ENCODE assay signal across 9 mouse cellular contexts in the genomic region with DNA sequence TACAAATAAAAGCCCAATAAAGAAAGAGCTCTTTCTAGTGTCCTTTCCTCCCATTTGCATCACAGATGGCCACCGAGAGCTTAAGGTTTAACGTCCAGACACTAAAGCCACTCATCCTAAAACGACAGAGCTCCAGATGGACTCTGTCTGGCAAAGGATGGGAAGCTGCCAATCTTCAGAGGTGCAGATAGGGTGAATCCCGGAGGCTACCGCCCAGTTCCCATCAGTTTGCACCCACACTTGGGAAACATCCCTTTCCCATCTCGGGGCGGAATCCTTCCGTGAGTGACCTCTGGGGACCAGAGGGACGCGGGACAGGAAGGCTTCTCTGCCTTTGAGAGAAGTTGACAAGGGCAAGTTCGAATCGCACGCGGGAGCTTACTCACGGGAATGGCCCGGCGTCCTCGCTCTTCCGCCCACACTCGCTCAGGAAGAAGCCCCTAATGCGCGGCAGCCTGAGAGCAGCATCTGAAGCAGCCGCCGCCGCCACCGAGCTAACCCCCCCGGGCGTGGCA. TPM values are rescaled to one million over a fixed set of nuclear protein-coding genes. Genes with fewer than 3 reads are reported as not detected.
DNase-seq lines count a peak whose midpoint lies in the region; ATAC-seq and TF ChIP-seq lines count a peak whose summit lies in the region.
"Had no signal": no experiment of that assay in that cellular context is flagged by ENCODE, and none has a peak within 500 bp of the region (broad histone marks: within the 10 kb centered on the region; RNA-seq: fewer than 3 reads in every experiment).

No protein-coding gene starts in this region.

- DNase-seq in heart, adult 8-10 months (ENCODE audit: low spot score): no peak
- no peak for DNase-seq in ES-E14 (ENCODE audit: low read depth, low spot score)
- no peak for DNase-seq in liver, postnatal 0 days
- no peak for DNase-seq in urinary bladder, postnatal 14 days (ENCODE audit: low spot score)
- no peak for DNase-seq in right cerebral cortex, adult 2 months (ENCODE audit: low spot score in 2 of 2)
- DNase-seq in adrenal gland, adult (ENCODE audit: inconsistent age in 2 of 2, low spot score in 1 of 2): no peak

- TF ChIP-seq EP300 in liver, postnatal 0 days (IDR thresholded peaks at IDR 0.05; ENCODE audit: low read depth): no peak

- H3K27me3 ChIP-seq in heart, embryonic 13.5 days (replicated peaks): no peaks in the 10 kb centered on the region
- H3K27me3 ChIP-seq in forebrain, embryonic 12.5 days: no peaks in the 10 kb centered on the region
- H3K27me3 ChIP-seq in liver, postnatal 0 days (ENCODE audit: insufficient read depth, low read length): no peaks in the 10 kb centered on the region
- H3K27me3 ChIP-seq: Patski had no signal

- no peak; the same call in 1 of the 2 replicates for ATAC-seq in heart, embryonic 13.5 days (ENCODE audit: extremely low read depth, insufficient number of reproducible peaks, low FRiP score, low TSS enrichment)
- peak; percentile 24; the same call in 1 of the 2 replicates for ATAC-seq in forebrain, embryonic 12.5 days (ENCODE audit: low FRiP score)
- ATAC-seq in liver, postnatal 0 days: peak; percentile 43

- H3K4me1 ChIP-seq in heart, embryonic 13.5 days: peaks cover 56% of the 10 kb centered on the region
- no peaks in the 10 kb centered on the region; a peak in 2 of 4 replicates for H3K4me1 ChIP-seq in ES-E14 (ENCODE audit: control insufficient read depth in 2 of 2, insufficient read depth in 2 of 2, low read length in 2 of 2, poor library complexity in 1 of 2)
- peaks cover 46% of the 10 kb centered on the region for H3K4me1 ChIP-seq in forebrain, embryonic 12.5 days
- peaks cover 21% of the 10 kb centered on the region for H3K4me1 ChIP-seq in liver, postnatal 0 days (ENCODE audit: insufficient read depth)

- no peaks in the 10 kb centered on the region; the same call in 1 of the 2 replicates for H3K36me3 ChIP-seq in heart, embryonic 13.5 days
- H3K36me3 ChIP-seq in ES-E14 (ENCODE audit: control insufficient read depth, insufficient read depth, low read length, poor library complexity, severe bottlenecking): no peaks in the 10 kb centered on the region
- no peaks in the 10 kb centered on the region for H3K36me3 ChIP-seq in forebrain, embryonic 12.5 days (replicated peaks)
- peaks cover 6% of the 10 kb centered on the region for H3K36me3 ChIP-seq in liver, postnatal 0 days (replicated peaks; ENCODE audit: insufficient read depth, low read length)

- WGBS in heart, embryonic 13.5 days: under 1% methylated on average over 28 of the region's 28 CpGs
- 0% methylated on average over 28 of the region's 28 CpGs for WGBS in forebrain, embryonic 12.5 days
- WGBS in liver, postnatal 0 days (ENCODE audit: insufficient replicate concordance): under 1% methylated on average over 28 of the region's 28 CpGs

- no peaks in the 10 kb centered on the region for H3K9me3 ChIP-seq in heart, embryonic 13.5 days
- no peaks in the 10 kb centered on the region for H3K9me3 ChIP-seq in ES-E14 (ENCODE audit: control insufficient read depth, insufficient read depth, low read depth, low read length)
- no peaks in the 10 kb centered on the region for H3K9me3 ChIP-seq in forebrain, embryonic 12.5 days
- H3K9me3 ChIP-seq in liver, postnatal 0 days (ENCODE audit: low read length): no peaks in the 10 kb centered on the region

- H3K9ac ChIP-seq in heart, embryonic 13.5 days: peak overlapping the region; percentile 94
- peak overlapping the region; percentile 78 for H3K9ac ChIP-seq in ES-E14 (ENCODE audit: insufficient read depth, low read depth, low read length, poor library complexity, severe bottlenecking)
- H3K9ac ChIP-seq in forebrain, embryonic 12.5 days: peak overlapping the region; percentile 88
- peak overlapping the region; percentile 98 for H3K9ac ChIP-seq in liver, postnatal 0 days (replicated peaks)

- H3K4me3 ChIP-seq in heart, embryonic 13.5 days: peak overlapping the region; percentile 97
- H3K4me3 ChIP-seq in ES-E14 (ENCODE audit: insufficient read depth in 1 of 2, low read depth in 1 of 2, low read length in 2 of 2, poor library complexity in 1 of 2, severe bottlenecking in 1 of 2): peak overlapping the region; percentile 87 to 93
- H3K4me3 ChIP-seq in forebrain, embryonic 12.5 days (replicated peaks): peak overlapping the region; percentile 87
- H3K4me3 ChIP-seq in liver, postnatal 0 days (ENCODE audit: low read depth, low read length): peak overlapping the region; percentile 89

- peak overlapping the region; percentile 76 for H3K4me2 ChIP-seq in heart, embryonic 13.5 days
- H3K4me2 ChIP-seq in forebrain, embryonic 12.5 days: peak overlapping the region; percentile 85
- peak overlapping the region; percentile 86 for H3K4me2 ChIP-seq in liver, postnatal 0 days (ENCODE audit: low read depth, low read length)

- in situ Hi-C loops in ES-E14 (cut with MboI; ENCODE audit: low sequenced_read_pairs in 2 of 2, unreplicated experiment in 2 of 2): no loop called here

- peak overlapping the region; percentile 93 for H3K27ac ChIP-seq in heart, embryonic 13.5 days (replicated peaks)
- no peak overlapping the region for H3K27ac ChIP-seq in ES-E14 (ENCODE audit: insufficient read depth, low read depth, low read length, poor library complexity, severe bottlenecking)
- peak overlapping the region; percentile 84 for H3K27ac ChIP-seq in forebrain, embryonic 12.5 days
- H3K27ac ChIP-seq in liver, postnatal 0 days (ENCODE audit: low read depth): peak overlapping the region; percentile 98

- TF ChIP-seq CTCF in liver, postnatal 0 days (IDR thresholded peaks at IDR 0.05; ENCODE audit: low read depth): no peak

TF ChIP-seq in ES-E14, 5 proteins besides CTCF, POLR2A, EP300 and RAD21:
- no peak for TF ChIP-seq MAFK (IDR thresholded peaks at IDR 0.05; ENCODE audit: insufficient read depth, low read depth, low read length)
- TF ChIP-seq CHD2 (IDR thresholded peaks at IDR 0.05; ENCODE audit: low read depth, low read length): no peak
- TF ChIP-seq HCFC1 (IDR thresholded peaks at IDR 0.05; ENCODE audit: borderline replicate concordance, insufficient read depth, low read length): no peak
- no peak for TF ChIP-seq ZNF384 (IDR thresholded peaks at IDR 0.05; ENCODE audit: low read depth, low read length)
- TF ChIP-seq ZC3H11A (IDR thresholded peaks at IDR 0.05; ENCODE audit: borderline replicate concordance, low read depth, low read length): no peak

RNA-seq across cellular contexts. Expression of a gene that starts 0.3 kb away (rescaled TPM):
- 24.9 and 25.4 TPM in 2 replicates for polyA plus RNA-seq in heart, embryonic 13.5 days (2015; fragmentation: Nextera tagmentation; extraction: Ambion mirVana)
- 100 to 1,000 TPM; 204 to 258 (median 233) TPM for total RNA-seq in heart, adult 8-10 months (2022)
- total RNA-seq in ES-E14 (2012; rRNA removed): 17.0 and 19.7 TPM in 2 replicates
- 17.7 and 18.3 TPM in 2 replicates for polyA plus RNA-seq in forebrain, embryonic 12.5 days (2016; fragmentation: Nextera tagmentation; extraction: Ambion mirVana)
- 17.7 and 22.8 TPM in 2 replicates for polyA plus RNA-seq in liver, postnatal 0 days (2015; fragmentation: Nextera tagmentation; extraction: Ambion mirVana)

RNA-seq across cellular contexts. Expression of a gene that starts 0.4 kb away (rescaled TPM):
- 24.1 and 27.4 TPM in 2 replicates for polyA plus RNA-seq in heart, embryonic 13.5 days (2015; fragmentation: Nextera tagmentation; extraction: Ambion mirVana)
- total RNA-seq in heart, adult 8-10 months (2022): 10 to 100 TPM; 70.3 to 88.6 (median 75.8) TPM
- 2.1 and 2.7 TPM in 2 replicates for total RNA-seq in ES-E14 (2012; rRNA removed)
- 40.2 and 41.1 TPM in 2 replicates for polyA plus RNA-seq in forebrain, embryonic 12.5 days (2016; fragmentation: Nextera tagmentation; extraction: Ambion mirVana)
- 29.1 and 30.5 TPM in 2 replicates for polyA plus RNA-seq in liver, postnatal 0 days (2015; fragmentation: Nextera tagmentation; extraction: Ambion mirVana)
